Mouse (Mus musculus): ENCODE measurements around the gene Mybphl.

- TF ChIP-seq POLR2A (IDR thresholded peaks at IDR 0.05; ENCODE audit: control insufficient read depth, low read depth, low read length) (no peak), CTCF (IDR thresholded peaks at IDR 0.05; ENCODE audit: control insufficient read depth, insufficient read depth, insufficient replicate concordance, low read depth, low read length) (no peak)
Observed at GRCm38 (mm10) chr3:108322962-108323361, 41.7 kb upstream of the Mybphl start.
